Comparison of ENCODE assay signal across 16 mouse cellular contexts in genomic region chrX:35956236-35956635, GRCm38 (mm10).
"Had no signal": no experiment of that assay in that cellular context is flagged by ENCODE, and none has a peak within 500 bp of the region (broad histone marks: within the 10 kb centered on the region; RNA-seq: fewer than 3 reads in every experiment).

No protein-coding gene starts in this region.

- H3K4me2 ChIP-seq: intestine, embryonic 15.5 days; kidney, embryonic 15.5 days; limb, embryonic 15.5 days; liver, embryonic 15.5 days; lung, embryonic 15.5 days; neural tube, embryonic 13.5 days had no signal

- H3K4me3 ChIP-seq: intestine, embryonic 15.5 days; kidney, embryonic 15.5 days; left cerebral cortex, adult 2 months; limb, embryonic 15.5 days; liver, embryonic 15.5 days; lung, embryonic 15.5 days; midbrain, embryonic 10.5 days; neural tube, embryonic 13.5 days had no signal

- DNase-seq: kidney, adult 18-20 months; kidney, postnatal 14 days; midbrain, embryonic 14.5 days; retina, postnatal 1 day; right cerebral cortex, postnatal 4 days; spleen, adult 18-20 months; thymus, adult 18-20 months; thymus, postnatal 14 days had no signal

- ATAC-seq: intestine, embryonic 15.5 days had no signal

- H3K27ac ChIP-seq: intestine, embryonic 15.5 days; kidney, embryonic 15.5 days; left cerebral cortex, adult 2 months; limb, embryonic 15.5 days; liver, embryonic 15.5 days; lung, embryonic 15.5 days; midbrain, embryonic 10.5 days; neural tube, embryonic 13.5 days had no signal

- H3K9ac ChIP-seq: intestine, embryonic 15.5 days; kidney, embryonic 15.5 days; limb, embryonic 15.5 days; liver, embryonic 15.5 days; lung, embryonic 15.5 days; neural tube, embryonic 13.5 days had no signal

- H3K9me3 ChIP-seq: intestine, embryonic 15.5 days; kidney, embryonic 15.5 days; limb, embryonic 15.5 days; liver, embryonic 15.5 days; lung, embryonic 15.5 days; midbrain, embryonic 10.5 days; neural tube, embryonic 13.5 days had no signal

- H3K4me1 ChIP-seq: intestine, embryonic 15.5 days; kidney, embryonic 15.5 days; limb, embryonic 15.5 days; liver, embryonic 15.5 days; lung, embryonic 15.5 days; midbrain, embryonic 10.5 days had no signal

- H3K36me3 ChIP-seq: intestine, embryonic 15.5 days; kidney, embryonic 15.5 days; limb, embryonic 15.5 days; liver, embryonic 15.5 days; lung, embryonic 15.5 days; neural tube, embryonic 13.5 days had no signal

- H3K27me3 ChIP-seq: intestine, embryonic 15.5 days; limb, embryonic 15.5 days; liver, embryonic 15.5 days; lung, embryonic 15.5 days; neural tube, embryonic 13.5 days had no signal
